In genomic region chr5:125491107-125491506, GRCm38 (mm10) we compare ENCODE assay signal across 16 mouse cellular contexts. TPM values are rescaled to one million over a fixed set of nuclear protein-coding genes. Genes with fewer than 3 reads are reported as not detected.
A peak's percentile ranks its signal among the peaks of the same experiment; 100 is the strongest.
DNase-seq lines count a peak whose midpoint lies in the region; ATAC-seq and TF ChIP-seq lines count a peak whose summit lies in the region.
"Had no signal": no experiment of that assay in that cellular context is flagged by ENCODE, and none has a peak within 500 bp of the region (broad histone marks: within the 10 kb centered on the region; RNA-seq: fewer than 3 reads in every experiment).

No protein-coding gene starts in this region.

- no peak overlapping the region for H3K9ac ChIP-seq in hindbrain, embryonic 16.5 days (ENCODE audit: low read depth, low read length)
- no peak overlapping the region for H3K9ac ChIP-seq in intestine, postnatal 0 days (ENCODE audit: low read depth, low read length)
- H3K9ac ChIP-seq: embryonic facial prominence, embryonic 15.5 days; liver, embryonic 15.5 days had no signal

- no peaks in the 10 kb centered on the region for H3K9me3 ChIP-seq in hindbrain, embryonic 16.5 days (ENCODE audit: control insufficient read depth, low read length)
- no peaks in the 10 kb centered on the region for H3K9me3 ChIP-seq in intestine, postnatal 0 days (ENCODE audit: control insufficient read depth)
- H3K9me3 ChIP-seq: embryonic facial prominence, embryonic 15.5 days; liver, embryonic 15.5 days had no signal

- 80% methylated on average over 10 of the region's 10 CpGs for WGBS in hindbrain, embryonic 16.5 days
- WGBS in intestine, postnatal 0 days, result 93% methylated on average over 10 of the region's 10 CpGs

- no peak overlapping the region for H3K4me2 ChIP-seq in hindbrain, embryonic 16.5 days (ENCODE audit: low read length)
- no peak overlapping the region for H3K4me2 ChIP-seq in intestine, postnatal 0 days (replicated peaks; ENCODE audit: low read depth)
- H3K4me2 ChIP-seq: embryonic facial prominence, embryonic 15.5 days; liver, embryonic 15.5 days had no signal

- H3K4me1 ChIP-seq in hindbrain, embryonic 16.5 days (ENCODE audit: control insufficient read depth, insufficient read depth, low read depth, low read length), result peaks cover 8% of the 10 kb centered on the region
- no peaks in the 10 kb centered on the region for H3K4me1 ChIP-seq in intestine, postnatal 0 days (replicated peaks; ENCODE audit: control insufficient read depth, insufficient read depth, low read length)
- H3K4me1 ChIP-seq: liver, embryonic 15.5 days had no signal

- no peak overlapping the region for H3K4me3 ChIP-seq in hindbrain, embryonic 16.5 days (ENCODE audit: low read length)
- no peak overlapping the region for H3K4me3 ChIP-seq in intestine, postnatal 0 days (ENCODE audit: low read depth, low read length)
- H3K4me3 ChIP-seq: embryonic facial prominence, embryonic 15.5 days; liver, embryonic 15.5 days had no signal

- no peak overlapping the region for H3K27ac ChIP-seq in hindbrain, embryonic 16.5 days (ENCODE audit: low read depth, low read length)
- H3K27ac ChIP-seq in intestine, postnatal 0 days (ENCODE audit: low read depth, low read length), result no peak overlapping the region
- H3K27ac ChIP-seq: embryonic facial prominence, embryonic 15.5 days; liver, embryonic 15.5 days; macrophage had no signal

- ATAC-seq in hindbrain, embryonic 16.5 days, result 0 out of 2 replicates have a peak, but pooled peaks have one; percentile 5
- ATAC-seq in intestine, postnatal 0 days, result no peak
- ATAC-seq: Patski had no signal

- TF ChIP-seq CTCF in intestine, postnatal 0 days (IDR thresholded peaks at IDR 0.05; ENCODE audit: low read depth), result no peak

- H3K27me3 ChIP-seq in hindbrain, embryonic 16.5 days (replicated peaks; ENCODE audit: control insufficient read depth, insufficient read depth, low read length), result no peaks in the 10 kb centered on the region
- no peaks in the 10 kb centered on the region for H3K27me3 ChIP-seq in intestine, postnatal 0 days (replicated peaks; ENCODE audit: control insufficient read depth, insufficient read depth, low read length)
- H3K27me3 ChIP-seq: CH12.LX; embryonic facial prominence, embryonic 15.5 days; liver, embryonic 15.5 days; Patski had no signal

- peak; percentile 62 to 69 for DNase-seq in layer of hippocampus, postnatal 10 days (ENCODE audit: low spot score in 2 of 2)
- DNase-seq in layer of hippocampus, adult 8-10 months (ENCODE audit: low spot score in 2 of 2), result no peak
- DNase-seq in cerebellum, adult 9-10 months, result peak; percentile 75
- peak; percentile 67 for DNase-seq in gastrocnemius, postnatal 14 days
- DNase-seq in lung, postnatal 36 days, result no peak
- DNase-seq: adrenal gland, postnatal 10 days; kidney, postnatal 4 days; right cerebral cortex, postnatal 4 days had no signal

- peaks cover 20% of the 10 kb centered on the region for H3K36me3 ChIP-seq in hindbrain, embryonic 16.5 days (ENCODE audit: control insufficient read depth, insufficient read depth, low read length)
- peaks cover 52% of the 10 kb centered on the region for H3K36me3 ChIP-seq in intestine, postnatal 0 days (ENCODE audit: control insufficient read depth, insufficient read depth)

- intact Hi-C loops in gastrocnemius, postnatal 14 days (cut with DNase I; ENCODE audit: low total_unique reads), result no loop called here

RNA-seq across cellular contexts. Expression of gene Aacs, which starts 15.5 kb away (rescaled TPM):
- total RNA-seq in layer of hippocampus, postnatal 10 days (2021), result 100 to 1,000 TPM in 1 of 2 experiments, 10 to 100 TPM in 1; 94.5 to 106 TPM
- total RNA-seq in layer of hippocampus, adult 8-10 months (2022), result 10 to 100 TPM; 49.4 to 59.0 (median 51.7) TPM
- total RNA-seq in gastrocnemius, postnatal 14 days (2021), result 1 to 10 TPM; 2.0 to 4.6 TPM
- 113 and 123 TPM in 2 replicates for polyA plus RNA-seq in hindbrain, embryonic 16.5 days (2015; fragmentation: Nextera tagmentation; extraction: Ambion mirVana)
- polyA plus RNA-seq in intestine, postnatal 0 days (2015; fragmentation: Nextera tagmentation; extraction: Ambion mirVana), result 13.7 and 14.0 TPM in 2 replicates

RNA-seq across cellular contexts. Expression of gene Tmem132b, which starts 40.5 kb away (rescaled TPM):
- 10 to 100 TPM; 82.4 to 84.0 TPM for total RNA-seq in layer of hippocampus, postnatal 10 days (2021)
- 100 to 1,000 TPM; 116 to 122 (median 119) TPM for total RNA-seq in layer of hippocampus, adult 8-10 months (2022)
- under 1 TPM; 0.11 to 0.18 TPM for total RNA-seq in gastrocnemius, postnatal 14 days (2021)
- polyA plus RNA-seq in hindbrain, embryonic 16.5 days (2015; fragmentation: Nextera tagmentation; extraction: Ambion mirVana), result 3.9 and 4.2 TPM in 2 replicates
- polyA plus RNA-seq in intestine, postnatal 0 days (2015; fragmentation: Nextera tagmentation; extraction: Ambion mirVana), result 0.14 and 0.25 TPM in 2 replicates
- total RNA-seq: CH12.LX; common myeloid progenitor, adult 5-6 weeks had no signal
- polyA plus RNA-seq: liver, embryonic 15.5 days; macrophage; Patski had no signal

RNA-seq across cellular contexts. Expression of gene Bri3bp, which starts 49.7 kb away (rescaled TPM):
- total RNA-seq in layer of hippocampus, postnatal 10 days (2021), result 10 to 100 TPM; 82.6 to 87.9 TPM
- 100 to 1,000 TPM in 2 of 4 experiments, 10 to 100 TPM in 2; 89.5 to 105 (median 95.6) TPM for total RNA-seq in layer of hippocampus, adult 8-10 months (2022)
- total RNA-seq in gastrocnemius, postnatal 14 days (2021), result 1 to 10 TPM; 5.3 to 6.4 TPM
- 40.2 and 42.5 TPM in 2 replicates for polyA plus RNA-seq in hindbrain, embryonic 16.5 days (2015; fragmentation: Nextera tagmentation; extraction: Ambion mirVana)
- polyA plus RNA-seq in intestine, postnatal 0 days (2015; fragmentation: Nextera tagmentation; extraction: Ambion mirVana), result 35.7 and 42.8 TPM in 2 replicates

RNA-seq across cellular contexts. Expression of gene Dhx37, which starts 57.2 kb away (rescaled TPM):
- 10 to 100 TPM; 13.3 TPM for total RNA-seq in layer of hippocampus, postnatal 10 days (2021)
- 10 to 100 TPM; 13.2 to 13.5 (median 13.4) TPM for total RNA-seq in layer of hippocampus, adult 8-10 months (2022)
- 1 to 10 TPM; 3.6 to 4.0 TPM for total RNA-seq in gastrocnemius, postnatal 14 days (2021)
- polyA plus RNA-seq in hindbrain, embryonic 16.5 days (2015; fragmentation: Nextera tagmentation; extraction: Ambion mirVana), result 10.2 and 12.0 TPM in 2 replicates
- polyA plus RNA-seq in intestine, postnatal 0 days (2015; fragmentation: Nextera tagmentation; extraction: Ambion mirVana), result 2.5 and 3.2 TPM in 2 replicates

Comparison
In these comparisons a context has a peak if more than half of its experiments do, and no peak if none do; other contexts are left out.
1. DNase-seq: peak in layer of hippocampus, postnatal 10 days (2 of 2), cerebellum, adult 9-10 months (single experiment) and gastrocnemius, postnatal 14 days (single experiment); none in layer of hippocampus, adult 8-10 months (0 of 2) and lung, postnatal 36 days (single experiment).
2. RNA of gene Aacs, which starts 15.5 kb away (total RNA-seq): 94.5 to 106 TPM in layer of hippocampus, postnatal 10 days and 49.4 to 59.0 TPM in layer of hippocampus, adult 8-10 months; 2.0 to 4.6 TPM in gastrocnemius, postnatal 14 days; every median in the first group is over 4 times any median in the second.
3. RNA of gene Tmem132b, which starts 40.5 kb away (total RNA-seq): 116 to 122 TPM in layer of hippocampus, adult 8-10 months and 82.4 to 84.0 TPM in layer of hippocampus, postnatal 10 days; 0.11 to 0.18 TPM in gastrocnemius, postnatal 14 days; every median in the first group is over 10 times any median in the second.
4. RNA of gene Bri3bp, which starts 49.7 kb away (total RNA-seq): 89.5 to 105 TPM in layer of hippocampus, adult 8-10 months and 82.6 to 87.9 TPM in layer of hippocampus, postnatal 10 days; 5.3 to 6.4 TPM in gastrocnemius, postnatal 14 days; every median in the first group is over 10 times any median in the second.